Mouse (Mus musculus) lung, embryonic 14.5 days (tissue): Measurements from ENCODE around the gene Olfr20. TPM values are rescaled to one million over a fixed set of nuclear protein-coding genes. Genes with fewer than 3 reads are reported as not detected.
"Not testable (repeated sequence)": the region's sequence is repeated elsewhere in the genome, so short reads cannot be mapped to it uniquely, and the experiment has no call there.

Source experiments
- ATAC-seq: fragments of 200-750 bp; cut with Nextera tagmentation; 2 replicates; pipeline ENCODE4 v1.8.0; 2017; ENCODE audit warnings: mild to moderate bottlenecking, moderate TSS enrichment, moderate library complexity; ENCODE audit not compliant: insufficient read depth
- DNase-seq: peaks from one replicate; pipeline ENCODE4 v3.0.0-alpha.2; 2015
- H3K27ac ChIP-seq: fragments of 300-500 bp; sonication (generic); 2 replicates; pipeline ENCODE4 v1.5.1; 2014; ENCODE audit warnings: low read depth, mild to moderate bottlenecking, moderate library complexity
- H3K27me3 ChIP-seq: fragments of 300-500 bp; sonication (generic); 2 replicates; pipeline ENCODE4 v1.6.1; 2014; ENCODE audit warnings: low read length, control low read depth; ENCODE audit not compliant: insufficient read depth
- H3K36me3 ChIP-seq: fragments of 300-500 bp; sonication (generic); 2 replicates; pipeline ENCODE4 v1.6.1; 2014; ENCODE audit warnings: control low read depth; ENCODE audit not compliant: insufficient read depth
- H3K4me1 ChIP-seq: fragments of 300-500 bp; sonication (generic); 2 replicates; pipeline ENCODE4 v1.6.1; 2014; ENCODE audit warnings: antibody characterized with exemption, control low read depth; ENCODE audit not compliant: insufficient read depth
- H3K4me2 ChIP-seq: fragments of 300-500 bp; sonication (generic); 2 replicates; pipeline ENCODE4 v1.6.1; 2014; ENCODE audit warnings: mild to moderate bottlenecking
- H3K4me3 ChIP-seq: fragments of 300-500 bp; sonication (generic); 2 replicates; pipeline ENCODE4 v1.5.1; 2014; ENCODE audit warnings: low read depth, low read length
- H3K9ac ChIP-seq: fragments of 300-500 bp; sonication (generic); 2 replicates; pipeline ENCODE4 v1.6.1; 2014
- H3K9me3 ChIP-seq: fragments of 300-500 bp; sonication (generic); 2 replicates; pipeline ENCODE4 v1.6.1; 2016; ENCODE audit warnings: low read depth, low read length, control low read depth
- CTCF ChIP-seq: IDR thresholded peaks from 2 replicates; pipeline ENCODE4 v1.5.1; 2016; ENCODE audit warnings: antibody characterized with exemption, low read depth
- WGBS: fragments of 180-500 bp; shearing (Covaris S2); extraction: QIAGEN DNeasy Blood & Tissue Kit; methylation state at CpG from one replicate; pipeline ENCODE4 v1.1.7; 2014; 5-methylcytosine and 5-hydroxymethylcytosine counted together
- polyA plus RNA-seq: library from polyadenylated mRNA; unstranded; fragments of >200 nt; fragmentation: Nextera tagmentation; extraction: Ambion mirVana; gene quantifications from 2 replicates; pipeline ENCODE4 v1.2.1, GENCODE M21; 2014

Olfr20 gene
- polyA plus RNA-seq: not detected in 2 replicates

DNA sequence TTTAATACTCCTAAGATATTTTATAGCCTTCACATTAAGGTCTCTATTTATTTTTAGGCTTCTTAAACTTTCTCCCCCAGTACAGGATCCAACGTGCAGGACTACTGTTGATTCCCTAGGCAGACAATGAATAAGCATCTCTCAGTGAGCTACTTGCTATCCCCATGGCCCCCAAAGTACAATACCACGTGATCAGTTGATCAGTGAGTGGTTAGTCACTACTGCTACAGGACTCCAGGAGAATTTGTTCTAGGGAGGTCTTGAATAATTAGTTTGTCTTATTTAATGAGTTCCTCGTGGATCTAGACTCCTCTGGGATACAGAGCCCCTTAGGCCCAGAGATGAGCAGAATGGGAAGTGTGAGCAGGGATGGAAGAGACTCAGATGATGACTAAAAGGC, at the start of gene Olfr20:
Gene Olfr20, plus strand, starts transcription at position 301 of the 400 bp plus-strand sequence.
- H3K36me3 ChIP-seq: no peaks in the 10 kb centered on the region
- no peak within 1 kb of the TSS for H3K9ac ChIP-seq
- no peaks in the 10 kb centered on the region for H3K27me3 ChIP-seq
- no peaks in the 10 kb centered on the region for H3K4me1 ChIP-seq
- TF ChIP-seq CTCF: no peak
- no peak within 1 kb of the TSS for H3K27ac ChIP-seq
- WGBS: 36% methylated on average over 3 of the region's 3 CpGs
- H3K4me2 ChIP-seq: no peak within 1 kb of the TSS
- no peak for ATAC-seq
- H3K4me3 ChIP-seq: no peak within 1 kb of the TSS
- DNase-seq: no peak
- H3K9me3 ChIP-seq: no peaks in the 10 kb centered on the region

GRCm38 (mm10) chr11:73303123-73303522, 47.5 kb upstream of the Olfr20 start:
- Histone ChIP-seq H3K9ac (no peak overlapping the region), H3K27me3 (no peaks in the 10 kb centered on the region), H3K27ac (no peak overlapping the region), H3K9me3 (no peaks in the 10 kb centered on the region), H3K4me3 (no peak overlapping the region), H3K4me2 (no peak overlapping the region), H3K36me3 (no peaks in the 10 kb centered on the region), H3K4me1 (no peaks in the 10 kb centered on the region)
- no peak for TF ChIP-seq CTCF
- 54% methylated on average over 2 of the region's 2 CpGs for WGBS
- no peak for DNase-seq
- ATAC-seq: no peak

GRCm38 (mm10) chr11:73315961-73316360, 34.6 kb upstream of the Olfr20 start:
- Histone ChIP-seq H3K4me1 (no peaks in the 10 kb centered on the region), H3K9me3 (no peaks in the 10 kb centered on the region), H3K4me3 (no peak overlapping the region), H3K27ac (no peak overlapping the region), H3K9ac (no peak overlapping the region), H3K27me3 (no peaks in the 10 kb centered on the region), H3K4me2 (no peak overlapping the region), H3K36me3 (no peaks in the 10 kb centered on the region)
- WGBS: 38% methylated on average over 3 of the region's 3 CpGs
- DNase-seq (no peak), ATAC-seq (no peak)
- no peak for TF ChIP-seq CTCF

DNA sequence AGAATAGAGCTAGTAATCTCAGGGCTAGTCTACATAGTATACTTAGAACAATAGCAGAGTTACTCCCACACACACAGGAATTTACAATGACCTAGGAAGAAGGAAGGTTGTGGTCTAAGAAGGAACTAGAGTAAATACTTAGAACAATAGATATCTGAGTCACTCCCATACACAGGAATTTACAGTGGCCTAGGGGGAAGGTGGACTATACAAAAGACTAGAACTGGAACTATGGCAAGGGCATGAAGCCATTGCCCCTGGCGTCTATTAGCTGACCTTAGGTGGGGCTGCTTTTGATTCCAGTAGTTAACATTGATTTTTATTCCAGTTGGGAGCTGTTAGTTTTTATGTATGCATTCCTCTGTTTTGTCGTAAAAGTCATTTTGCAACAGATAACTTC, 32.0 kb upstream of the Olfr20 start:
- not testable (repeated sequence) for H3K4me3 ChIP-seq, H3K27me3 ChIP-seq, H3K9ac ChIP-seq, H3K4me1 ChIP-seq, ATAC-seq, H3K4me2 ChIP-seq, H3K36me3 ChIP-seq, H3K9me3 ChIP-seq, H3K27ac ChIP-seq, DNase-seq
- 67% methylated on average over 2 of the region's 2 CpGs for WGBS

- H3K27me3 ChIP-seq, H3K27ac ChIP-seq, H3K9me3 ChIP-seq, H3K36me3 ChIP-seq, H3K4me3 ChIP-seq, ATAC-seq, DNase-seq, H3K4me2 ChIP-seq, H3K4me1 ChIP-seq, H3K9ac ChIP-seq: not testable (repeated sequence)
- 87% methylated on average over 13 of the region's 13 CpGs for WGBS
Observed at GRCm38 (mm10) chr11:73321064-73321463, 29.5 kb upstream of the Olfr20 start.

DNA sequence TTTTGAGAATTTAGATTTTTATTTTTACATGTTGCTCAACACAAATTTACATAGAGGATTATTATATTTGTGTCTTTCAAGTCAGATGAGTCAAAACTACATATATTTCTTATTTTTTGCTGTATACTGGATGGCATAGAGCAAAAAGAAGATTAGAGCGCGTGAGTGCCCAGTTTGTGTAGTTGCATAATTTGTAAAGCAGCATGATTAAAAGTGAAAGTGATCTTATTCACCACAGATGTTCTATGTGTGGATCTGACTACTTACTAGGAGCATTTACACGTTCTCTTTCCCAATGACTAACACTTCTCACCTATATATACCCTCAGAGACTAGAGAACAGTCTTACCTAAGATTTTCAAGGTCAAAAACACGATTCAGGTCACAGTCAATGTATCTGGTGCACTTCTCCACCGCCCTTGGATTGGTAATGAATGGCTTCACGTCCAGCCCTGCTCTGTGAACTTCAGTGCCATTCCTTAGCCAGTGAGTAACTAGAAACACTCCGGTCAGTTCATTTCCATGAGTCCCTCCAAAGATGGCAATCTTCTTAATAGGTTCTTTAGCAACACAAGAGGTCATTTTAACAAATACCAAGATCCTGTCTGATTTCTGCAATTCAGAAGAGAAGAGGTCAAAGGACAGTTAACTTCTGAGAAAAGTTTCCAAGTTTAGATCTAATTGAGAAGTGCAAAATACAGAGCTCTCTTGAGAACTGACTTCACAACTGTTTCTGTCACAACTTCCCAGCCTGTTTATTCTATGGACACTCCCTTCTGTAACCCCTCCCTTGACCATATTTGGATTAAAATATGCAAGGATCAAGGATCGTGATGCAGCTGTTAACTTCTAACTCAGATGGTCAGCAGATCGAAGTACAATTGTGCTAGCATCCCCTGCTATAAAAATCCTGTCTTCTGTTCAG, 26.4 kb upstream of the Olfr20 start:
- Histone ChIP-seq H3K4me2 (no peak overlapping the region), H3K4me1 (no peaks in the 10 kb centered on the region), H3K9ac (no peak overlapping the region), H3K36me3 (no peaks in the 10 kb centered on the region), H3K4me3 (no peak overlapping the region), H3K27ac (no peak overlapping the region), H3K27me3 (no peaks in the 10 kb centered on the region), H3K9me3 (no peaks in the 10 kb centered on the region)
- WGBS: 65% methylated on average over 9 of the region's 9 CpGs
- DNase-seq (peak; percentile 11), ATAC-seq (no peak)
- TF ChIP-seq CTCF: no peak

GRCm38 (mm10) chr11:73326485-73326886, 24.1 kb upstream of the Olfr20 start:
- Histone ChIP-seq H3K27ac (no peak overlapping the region), H3K9ac (no peak overlapping the region), H3K27me3 (no peaks in the 10 kb centered on the region), H3K4me1 (no peaks in the 10 kb centered on the region), H3K4me2 (no peak overlapping the region), H3K4me3 (no peak overlapping the region), H3K36me3 (no peaks in the 10 kb centered on the region), H3K9me3 (no peaks in the 10 kb centered on the region)
- no peak for TF ChIP-seq CTCF
- DNase-seq: peak; percentile 21
- WGBS: 34% methylated on average over 12 of the region's 12 CpGs
- no peak for ATAC-seq
